In genomic region chr6:128028116-128028940, GRCm38 (mm10) we compare ENCODE assay signal across 9 mouse cellular contexts.
A peak's percentile ranks its signal among the peaks of the same experiment; 100 is the strongest.
DNase-seq lines count a peak whose midpoint lies in the region; ATAC-seq and TF ChIP-seq lines count a peak whose summit lies in the region.
"Had no signal": no experiment of that assay in that cellular context is flagged by ENCODE, and none has a peak within 500 bp of the region (broad histone marks: within the 10 kb centered on the region; RNA-seq: fewer than 3 reads in every experiment).

No protein-coding gene starts in this region.

- no peak overlapping the region for H3K27ac ChIP-seq in forebrain, embryonic 14.5 days (ENCODE audit: low read depth, low read length)
- no peak overlapping the region; the same call in 1 of the 2 replicates for H3K27ac ChIP-seq in forebrain, embryonic 13.5 days
- H3K27ac ChIP-seq in neural tube, embryonic 15.5 days (replicated peaks), result no peak overlapping the region
- 0 out of 2 replicates have a peak overlapping the region, but pooled peaks have one; percentile 2 for H3K27ac ChIP-seq in cerebellum, adult 2 months (ENCODE audit: insufficient read depth, low read length)
- H3K27ac ChIP-seq in hindbrain, embryonic 15.5 days (replicated peaks), result 0 out of 2 replicates have a peak overlapping the region, but pooled peaks have one; percentile 18

- ATAC-seq in forebrain, embryonic 14.5 days, result no peak
- no peak for ATAC-seq in forebrain, embryonic 13.5 days
- ATAC-seq in neural tube, embryonic 15.5 days (ENCODE audit: low FRiP score), result no peak
- no peak for ATAC-seq in hindbrain, embryonic 15.5 days (ENCODE audit: low FRiP score, low read depth)
- ATAC-seq: Patski had no signal

- no peaks in the 10 kb centered on the region for H3K9me3 ChIP-seq in forebrain, embryonic 14.5 days (replicated peaks; ENCODE audit: control insufficient read depth, low read length)
- no peaks in the 10 kb centered on the region for H3K9me3 ChIP-seq in forebrain, embryonic 13.5 days (replicated peaks)
- H3K9me3 ChIP-seq in neural tube, embryonic 15.5 days (replicated peaks), result no peaks in the 10 kb centered on the region
- H3K9me3 ChIP-seq in hindbrain, embryonic 15.5 days, result no peaks in the 10 kb centered on the region

- H3K4me3 ChIP-seq in forebrain, embryonic 14.5 days (ENCODE audit: low read depth, low read length), result no peak overlapping the region
- H3K4me3 ChIP-seq in forebrain, embryonic 13.5 days, result no peak overlapping the region
- no peak overlapping the region for H3K4me3 ChIP-seq in neural tube, embryonic 15.5 days (replicated peaks)
- H3K4me3 ChIP-seq in cerebellum, adult 2 months (replicated peaks; ENCODE audit: insufficient read depth, low read depth, low read length), result peak overlapping the region; percentile 19
- H3K4me3 ChIP-seq in hindbrain, embryonic 15.5 days, result no peak overlapping the region

- TF ChIP-seq POLR2A in cerebellum, adult 2 months (IDR thresholded peaks at IDR 0.05; ENCODE audit: borderline replicate concordance, insufficient read depth, low read length), result no peak

- TF ChIP-seq CTCF in cerebellum, adult 2 months (IDR thresholded peaks at IDR 0.05; ENCODE audit: borderline replicate concordance, insufficient read depth, low read depth, low read length), result peak; percentile 58

- H3K4me2 ChIP-seq in forebrain, embryonic 14.5 days (ENCODE audit: low read length), result no peak overlapping the region
- H3K4me2 ChIP-seq in forebrain, embryonic 13.5 days, result no peak overlapping the region
- no peak overlapping the region for H3K4me2 ChIP-seq in neural tube, embryonic 15.5 days
- H3K4me2 ChIP-seq in hindbrain, embryonic 15.5 days, result no peak overlapping the region

- peaks cover 7% of the 10 kb centered on the region for H3K27me3 ChIP-seq in forebrain, embryonic 14.5 days (replicated peaks; ENCODE audit: control insufficient read depth, insufficient read depth, low read length)
- peaks cover 22% of the 10 kb centered on the region for H3K27me3 ChIP-seq in forebrain, embryonic 13.5 days
- peaks cover 7% of the 10 kb centered on the region; the same call in 1 of the 2 replicates for H3K27me3 ChIP-seq in neural tube, embryonic 15.5 days (replicated peaks)
- no peaks in the 10 kb centered on the region for H3K27me3 ChIP-seq in cerebellum, adult 2 months (ENCODE audit: control insufficient read depth, insufficient read depth, low read length)
- 0 out of 2 replicates have a peak, but pooled peaks cover under 1% of the 10 kb centered on the region for H3K27me3 ChIP-seq in hindbrain, embryonic 15.5 days
- H3K27me3 ChIP-seq: Patski had no signal

- peak; percentile 54 for DNase-seq in forebrain, embryonic 14.5 days (ENCODE audit: low spot score)
- peak; percentile 70 for DNase-seq in neural tube, embryonic 10.5 days (ENCODE audit: extremely low spot score, low spot score)
- peak; percentile 80 to 85 for DNase-seq in cerebellum, adult 2 months
- DNase-seq in naive thymus-derived CD4-positive, alpha-beta T cell, adult 2 months (ENCODE audit: low read depth), result peak; percentile 68
- DNase-seq in ovary, postnatal 10 days (ENCODE audit: low spot score), result no peak

- H3K9ac ChIP-seq in forebrain, embryonic 14.5 days (ENCODE audit: low read length), result no peak overlapping the region
- no peak overlapping the region for H3K9ac ChIP-seq in forebrain, embryonic 13.5 days
- no peak overlapping the region for H3K9ac ChIP-seq in neural tube, embryonic 15.5 days (replicated peaks)
- no peak overlapping the region for H3K9ac ChIP-seq in hindbrain, embryonic 15.5 days

- 10% methylated on average over 10 of the region's 10 CpGs for WGBS in forebrain, embryonic 14.5 days
- WGBS in forebrain, embryonic 13.5 days, result 10% methylated on average over 10 of the region's 10 CpGs
- 30% methylated on average over 10 of the region's 10 CpGs for WGBS in neural tube, embryonic 15.5 days
- 9% methylated on average over 10 of the region's 10 CpGs for WGBS in cerebellum, adult 2 months
- 23% methylated on average over 10 of the region's 10 CpGs for WGBS in hindbrain, embryonic 15.5 days

- H3K4me1 ChIP-seq in forebrain, embryonic 14.5 days (ENCODE audit: control insufficient read depth, insufficient read depth, low read length), result no peaks in the 10 kb centered on the region
- peaks cover 18% of the 10 kb centered on the region for H3K4me1 ChIP-seq in forebrain, embryonic 13.5 days
- peaks cover 30% of the 10 kb centered on the region for H3K4me1 ChIP-seq in neural tube, embryonic 15.5 days
- H3K4me1 ChIP-seq in cerebellum, adult 2 months (ENCODE audit: control insufficient read depth, insufficient read depth, low read length), result peaks cover 39% of the 10 kb centered on the region
- peaks cover 35% of the 10 kb centered on the region for H3K4me1 ChIP-seq in hindbrain, embryonic 15.5 days (replicated peaks)

- no peaks in the 10 kb centered on the region for H3K36me3 ChIP-seq in forebrain, embryonic 14.5 days (ENCODE audit: control insufficient read depth, insufficient read depth, low read length)
- H3K36me3 ChIP-seq in forebrain, embryonic 13.5 days (ENCODE audit: poor library complexity, severe bottlenecking), result no peaks in the 10 kb centered on the region
- H3K36me3 ChIP-seq in neural tube, embryonic 15.5 days, result no peaks in the 10 kb centered on the region
- H3K36me3 ChIP-seq in hindbrain, embryonic 15.5 days, result no peaks in the 10 kb centered on the region

Comparison
In these comparisons a context has a peak if more than half of its experiments do, and no peak if none do; other contexts are left out.
1. H3K27ac ChIP-seq: peak in cerebellum, adult 2 months (single experiment) and hindbrain, embryonic 15.5 days (single experiment); none in forebrain, embryonic 14.5 days (single experiment), forebrain, embryonic 13.5 days (single experiment) and neural tube, embryonic 15.5 days (single experiment).